Mouse (Mus musculus): ENCODE data around the gene Olfr1418. TPM values are rescaled to one million over a fixed set of nuclear protein-coding genes. Genes with fewer than 3 reads are reported as not detected.

The Olfr1418 gene
- polyA plus RNA-seq, 1 experiment from 2014 or later: not detected

DNA sequence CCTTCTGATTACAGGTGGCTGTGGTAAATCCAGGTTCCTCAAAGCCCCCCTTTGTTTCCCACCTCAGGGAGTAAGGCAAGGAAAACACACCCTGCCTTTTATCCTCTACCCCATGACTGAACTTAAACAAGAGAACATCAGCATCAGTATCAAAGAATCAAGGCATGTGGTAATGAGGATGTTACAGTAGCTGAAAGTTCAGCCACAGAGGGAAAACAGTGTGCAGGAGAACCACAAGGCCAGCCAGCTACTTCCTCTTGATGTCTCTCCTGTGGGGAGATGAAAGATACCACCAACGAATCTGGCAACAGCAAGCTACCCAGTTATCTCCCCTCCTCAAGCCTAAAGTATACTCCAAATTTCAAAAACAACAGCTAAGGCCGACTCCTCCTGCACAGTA is 53.6 kb downstream of the Olfr1418 start:
- DNase-seq (ENCODE audit: low spot score): no peak
- Histone ChIP-seq H3K9me3 (replicated peaks) (no peaks in the 10 kb centered on the region), H3K4me3 (no peak overlapping the region), H3K4me1 (no peaks in the 10 kb centered on the region), H3K36me3 (no peaks in the 10 kb centered on the region), H3K27me3 (ENCODE audit: low read depth, poor library complexity, severe bottlenecking) (no peaks in the 10 kb centered on the region), H3K27ac (no peak overlapping the region)
- 82% methylated on average over 2 of the region's 2 CpGs for WGBS

GRCm38 (mm10) chr19:11804423-11804822 is 56.4 kb downstream of the Olfr1418 start:
- no peak for DNase-seq (ENCODE audit: low spot score)
- 83% methylated on average over 1 of the region's 1 CpGs for WGBS

More at GRCm38 (mm10) chr19:11804423-11804822, 56.4 kb downstream of the Olfr1418 start:
- Histone ChIP-seq H3K27ac (no peak overlapping the region), H3K9me3 (replicated peaks) (no peaks in the 10 kb centered on the region), H3K36me3 (no peaks in the 10 kb centered on the region), H3K4me1 (no peaks in the 10 kb centered on the region), H3K4me3 (no peak overlapping the region), H3K27me3 (ENCODE audit: low read depth, poor library complexity, severe bottlenecking) (no peaks in the 10 kb centered on the region)

Other genes starting within 250 kb of the Olfr1418 start
- gene Ms4a2, start 237.3 kb downstream of the Olfr1418 start, polyA plus RNA-seq (2016; fragmentation: Nextera tagmentation; extraction: Ambion mirVana): not detected in 2 replicates
- not detected in 2 replicates for gene Ms4a3, start 220.2 kb downstream of the Olfr1418 start, polyA plus RNA-seq (2016; fragmentation: Nextera tagmentation; extraction: Ambion mirVana)
- not detected in 2 replicates for gene Oosp2, start 200.5 kb downstream of the Olfr1418 start, polyA plus RNA-seq (2016; fragmentation: Nextera tagmentation; extraction: Ambion mirVana)
- not detected in 2 replicates for gene Oosp1, start 169.9 kb downstream of the Olfr1418 start, polyA plus RNA-seq (2016; fragmentation: Nextera tagmentation; extraction: Ambion mirVana)
- gene Oosp3, start 164.0 kb downstream of the Olfr1418 start, polyA plus RNA-seq (2016; fragmentation: Nextera tagmentation; extraction: Ambion mirVana): not detected in 2 replicates
- gene Gif, start 113.5 kb downstream of the Olfr1418 start, polyA plus RNA-seq (2016; fragmentation: Nextera tagmentation; extraction: Ambion mirVana): not detected in 2 replicates
- 54.2 and 63.0 TPM in 2 replicates for gene Mrpl16, start 90.7 kb downstream of the Olfr1418 start, polyA plus RNA-seq (2016; fragmentation: Nextera tagmentation; extraction: Ambion mirVana)
- gene Stx3, start 41.7 kb downstream of the Olfr1418 start, polyA plus RNA-seq (2016; fragmentation: Nextera tagmentation; extraction: Ambion mirVana): 5.6 and 6.3 TPM in 2 replicates
- 0.06 TPM in 1 of 2 replicates, not detected in the other for gene Olfr1417, start 21.8 kb downstream of the Olfr1418 start, polyA plus RNA-seq (2016; fragmentation: Nextera tagmentation; extraction: Ambion mirVana)
- not detected in 2 replicates for gene Olfr1419, start 14.0 kb upstream of the Olfr1418 start, polyA plus RNA-seq (2016; fragmentation: Nextera tagmentation; extraction: Ambion mirVana)
- gene Olfr1420, start 25.5 kb upstream of the Olfr1418 start, polyA plus RNA-seq (2016; fragmentation: Nextera tagmentation; extraction: Ambion mirVana): not detected in 2 replicates
- 20.4 and 21.2 TPM in 2 replicates for gene Patl1, start 51.3 kb upstream of the Olfr1418 start, polyA plus RNA-seq (2016; fragmentation: Nextera tagmentation; extraction: Ambion mirVana)
- gene Osbp, start 104.9 kb upstream of the Olfr1418 start, polyA plus RNA-seq (2016; fragmentation: Nextera tagmentation; extraction: Ambion mirVana): 3.3 and 3.4 TPM in 2 replicates
- gene Olfr1423, start 180.3 kb upstream of the Olfr1418 start, polyA plus RNA-seq (2016; fragmentation: Nextera tagmentation; extraction: Ambion mirVana): 0.05 and 0.06 TPM in 2 replicates
- not detected in 2 replicates for gene Olfr1424, start 201.6 kb upstream of the Olfr1418 start, polyA plus RNA-seq (2016; fragmentation: Nextera tagmentation; extraction: Ambion mirVana)
- gene Olfr1425, start 216.7 kb upstream of the Olfr1418 start, polyA plus RNA-seq (2016; fragmentation: Nextera tagmentation; extraction: Ambion mirVana): not detected in 2 replicates
- gene Olfr1426, start 230.9 kb upstream of the Olfr1418 start, polyA plus RNA-seq (2016; fragmentation: Nextera tagmentation; extraction: Ambion mirVana): not detected in 2 replicates
- not detected in 2 replicates for gene Olfr1427, start 242.3 kb upstream of the Olfr1418 start, polyA plus RNA-seq (2016; fragmentation: Nextera tagmentation; extraction: Ambion mirVana)